Comparison of ENCODE assay signal across 7 mouse cellular contexts in genomic region chr2:27009714-27010244, GRCm38 (mm10). TPM values are rescaled to one million over a fixed set of nuclear protein-coding genes. Genes with fewer than 3 reads are reported as not detected.
A peak's percentile ranks its signal among the peaks of the same experiment; 100 is the strongest.
DNase-seq lines count a peak whose midpoint lies in the region; ATAC-seq and TF ChIP-seq lines count a peak whose summit lies in the region.

Cacfd1 (plus strand) TSS chr2:27009926.

- H3K36me3 ChIP-seq in embryonic facial prominence, embryonic 12.5 days, result peaks cover 15% of the 10 kb centered on the region
- no peaks in the 10 kb centered on the region for H3K36me3 ChIP-seq in kidney, adult 2 months (ENCODE audit: control insufficient read depth, insufficient read depth, low read length)
- peaks cover 16% of the 10 kb centered on the region for H3K36me3 ChIP-seq in limb, embryonic 13.5 days
- peaks cover under 1% of the 10 kb centered on the region; the same call in 1 of the 2 replicates for H3K36me3 ChIP-seq in midbrain, embryonic 16.5 days (ENCODE audit: control insufficient read depth, insufficient read depth, low read length)

- no peaks in the 10 kb centered on the region for H3K27me3 ChIP-seq in embryonic facial prominence, embryonic 12.5 days
- no peaks in the 10 kb centered on the region for H3K27me3 ChIP-seq in kidney, adult 2 months (replicated peaks; ENCODE audit: control insufficient read depth, insufficient read depth, low read length)
- no peaks in the 10 kb centered on the region for H3K27me3 ChIP-seq in limb, embryonic 13.5 days
- no peaks in the 10 kb centered on the region for H3K27me3 ChIP-seq in midbrain, embryonic 16.5 days (ENCODE audit: control insufficient read depth, insufficient read depth, low read depth, low read length)

- H3K4me1 ChIP-seq in embryonic facial prominence, embryonic 12.5 days, result peaks cover 21% of the 10 kb centered on the region
- H3K4me1 ChIP-seq in kidney, adult 2 months (ENCODE audit: control insufficient read depth, insufficient read depth, low read length), result peaks cover 14% of the 10 kb centered on the region; the same call in 1 of the 2 replicates
- peaks cover 24% of the 10 kb centered on the region for H3K4me1 ChIP-seq in limb, embryonic 13.5 days
- peaks cover 19% of the 10 kb centered on the region for H3K4me1 ChIP-seq in midbrain, embryonic 16.5 days (ENCODE audit: control insufficient read depth, insufficient read depth, low read length)

- no peaks in the 10 kb centered on the region for H3K9me3 ChIP-seq in embryonic facial prominence, embryonic 12.5 days
- H3K9me3 ChIP-seq in limb, embryonic 13.5 days, result no peaks in the 10 kb centered on the region
- no peaks in the 10 kb centered on the region for H3K9me3 ChIP-seq in midbrain, embryonic 16.5 days (replicated peaks; ENCODE audit: control insufficient read depth, low read length, poor library complexity, severe bottlenecking)

- H3K4me2 ChIP-seq in embryonic facial prominence, embryonic 12.5 days (replicated peaks), result peak within 1 kb of the TSS; percentile 81
- peak within 1 kb of the TSS; percentile 86 for H3K4me2 ChIP-seq in limb, embryonic 13.5 days (replicated peaks)
- H3K4me2 ChIP-seq in midbrain, embryonic 16.5 days (ENCODE audit: low read length), result peak within 1 kb of the TSS; percentile 82

- peak; percentile 91 for ATAC-seq in embryonic facial prominence, embryonic 12.5 days (ENCODE audit: insufficient number of reproducible peaks, insufficient read depth, low FRiP score, low TSS enrichment)
- peak; percentile 93 for ATAC-seq in limb, embryonic 13.5 days (ENCODE audit: low FRiP score, low read depth)
- peak; percentile 93 for ATAC-seq in midbrain, embryonic 16.5 days

- peak within 1 kb of the TSS; percentile 91 for H3K9ac ChIP-seq in embryonic facial prominence, embryonic 12.5 days
- peak within 1 kb of the TSS; percentile 89 for H3K9ac ChIP-seq in limb, embryonic 13.5 days
- peak within 1 kb of the TSS; percentile 93 for H3K9ac ChIP-seq in midbrain, embryonic 16.5 days (ENCODE audit: low read depth, low read length)

- TF ChIP-seq POLR2A in kidney, adult 2 months (IDR thresholded peaks at IDR 0.05; ENCODE audit: low read depth, low read length), result peak; percentile 8

- peak; percentile 89 for DNase-seq in adrenal gland, postnatal 25 days
- DNase-seq in heart, adult 18-20 months, result peak; percentile 91 to 93
- DNase-seq in kidney, adult 2 months, result peak; percentile 93
- DNase-seq in spleen, postnatal 10 days (ENCODE audit: low spot score in 2 of 2), result peak; percentile 67 to 89

- peak within 1 kb of the TSS; percentile 82 for H3K4me3 ChIP-seq in embryonic facial prominence, embryonic 12.5 days
- peak within 1 kb of the TSS; percentile 77 for H3K4me3 ChIP-seq in kidney, adult 2 months (ENCODE audit: insufficient read depth, low read depth, low read length)
- H3K4me3 ChIP-seq in limb, embryonic 13.5 days, result peak within 1 kb of the TSS; percentile 69
- H3K4me3 ChIP-seq in midbrain, embryonic 16.5 days (ENCODE audit: low read depth, low read length), result peak within 1 kb of the TSS; percentile 67

- peak within 1 kb of the TSS; percentile 78 for H3K27ac ChIP-seq in embryonic facial prominence, embryonic 12.5 days
- peak within 1 kb of the TSS; percentile 64 for H3K27ac ChIP-seq in kidney, adult 2 months (ENCODE audit: insufficient read depth, low read depth, low read length)
- H3K27ac ChIP-seq in limb, embryonic 13.5 days, result peak within 1 kb of the TSS; percentile 83
- H3K27ac ChIP-seq in midbrain, embryonic 16.5 days (ENCODE audit: low read length), result peak within 1 kb of the TSS; percentile 88

- no peak for TF ChIP-seq CTCF in kidney, adult 2 months (conservative IDR thresholded peaks at IDR 0.05; ENCODE audit: insufficient read depth, insufficient read length, low read depth, low read length)

- WGBS in embryonic facial prominence, embryonic 12.5 days, result under 1% methylated on average over 41 of the region's 43 CpGs
- under 1% methylated on average over 43 of the region's 43 CpGs for whole genome bisulfite sequencing in kidney, adult 2 months
- WGBS in limb, embryonic 13.5 days, result under 1% methylated on average over 43 of the region's 43 CpGs
- under 1% methylated on average over 40 of the region's 43 CpGs for WGBS in midbrain, embryonic 16.5 days

RNA-seq across cellular contexts. Expression of gene Cacfd1, which starts in this region (rescaled TPM):
- 47.5 and 53.5 TPM in 2 replicates for total RNA-seq in adrenal gland, postnatal 25 days (2021)
- polyA plus RNA-seq in embryonic facial prominence, embryonic 12.5 days (2016; fragmentation: Nextera tagmentation; extraction: Ambion mirVana), result 94.1 and 96.9 TPM in 2 replicates
- 10 to 100 TPM; 45.6 to 48.8 TPM for total RNA-seq in heart, adult 18-20 months (2021)
- polyA plus RNA-seq in kidney, adult 2 months (2012; rRNA removed), result 70.2 and 72.7 TPM in 2 replicates
- polyA plus RNA-seq in limb, embryonic 13.5 days (2015; fragmentation: Nextera tagmentation; extraction: Ambion mirVana), result 96.3 and 102 TPM in 2 replicates
- polyA plus RNA-seq in midbrain, embryonic 16.5 days (2015; fragmentation: Nextera tagmentation; extraction: Ambion mirVana), result 103 and 116 TPM in 2 replicates

Comparison
In these comparisons a context has a peak if more than half of its experiments do, and no peak if none do; other contexts are left out.
1. Peak in every context shown above with its lines: DNase-seq, ATAC-seq, H3K4me3 ChIP-seq and H3K27ac ChIP-seq.